In genomic region chr4:95520643-95521032, GRCm38 (mm10) we compare ENCODE assay signal across 25 mouse cellular contexts. TPM values are rescaled to one million over a fixed set of nuclear protein-coding genes. Genes with fewer than 3 reads are reported as not detected.
DNase-seq lines count a peak whose midpoint lies in the region; ATAC-seq lines count a peak whose summit lies in the region.
"Had no signal": no experiment of that assay in that cellular context is flagged by ENCODE, and none has a peak within 500 bp of the region (broad histone marks: within the 10 kb centered on the region; RNA-seq: fewer than 3 reads in every experiment).

No protein-coding gene starts in this region.

- H3K4me2 ChIP-seq in hindbrain, embryonic 12.5 days (replicated peaks) = no peak overlapping the region
- H3K4me2 ChIP-seq in hindbrain, embryonic 14.5 days (replicated peaks) = no peak overlapping the region
- no peak overlapping the region for H3K4me2 ChIP-seq in neural tube, embryonic 11.5 days (ENCODE audit: low read depth)
- H3K4me2 ChIP-seq in neural tube, embryonic 15.5 days = no peak overlapping the region
- H3K4me2 ChIP-seq: forebrain, embryonic 15.5 days; heart, embryonic 12.5 days; heart, embryonic 15.5 days; hindbrain, embryonic 15.5 days had no signal

- H3K4me1 ChIP-seq in hindbrain, embryonic 12.5 days = peaks cover 5% of the 10 kb centered on the region; the same call in 1 of the 2 replicates
- H3K4me1 ChIP-seq in hindbrain, embryonic 14.5 days (replicated peaks; ENCODE audit: control insufficient read depth, insufficient read depth, low read length) = no peaks in the 10 kb centered on the region
- H3K4me1 ChIP-seq in neural tube, embryonic 11.5 days (ENCODE audit: control insufficient read depth, insufficient read depth, low read length) = peaks cover 6% of the 10 kb centered on the region; the same call in 1 of the 2 replicates
- H3K4me1 ChIP-seq in neural tube, embryonic 15.5 days = no peaks in the 10 kb centered on the region
- H3K4me1 ChIP-seq in limb, embryonic 10.5 days = peaks cover 9% of the 10 kb centered on the region
- H3K4me1 ChIP-seq: heart, embryonic 12.5 days; heart, embryonic 15.5 days had no signal

- H3K27ac ChIP-seq in hindbrain, embryonic 12.5 days = 0 out of 2 replicates have a peak overlapping the region, but pooled peaks have one; percentile 1
- no peak overlapping the region for H3K27ac ChIP-seq in hindbrain, embryonic 14.5 days
- H3K27ac ChIP-seq in neural tube, embryonic 11.5 days (ENCODE audit: low read depth, low read length) = peak overlapping the region; percentile 15; the same call in 1 of the 2 replicates
- H3K27ac ChIP-seq in neural tube, embryonic 15.5 days (replicated peaks) = no peak overlapping the region
- no peak overlapping the region for H3K27ac ChIP-seq in limb, embryonic 10.5 days
- H3K27ac ChIP-seq: forebrain, embryonic 10.5 days; forebrain, embryonic 15.5 days; heart, embryonic 15.5 days; hindbrain, embryonic 15.5 days had no signal

- WGBS in hindbrain, embryonic 12.5 days = 45% methylated on average over 2 of the region's 2 CpGs
- 46% methylated on average over 2 of the region's 2 CpGs for WGBS in hindbrain, embryonic 14.5 days
- WGBS in neural tube, embryonic 11.5 days = 30% methylated on average over 2 of the region's 2 CpGs
- 40% methylated on average over 2 of the region's 2 CpGs for WGBS in neural tube, embryonic 15.5 days
- 52% methylated on average over 2 of the region's 2 CpGs for WGBS in limb, embryonic 10.5 days

- peak; percentile 50 for ATAC-seq in hindbrain, embryonic 12.5 days (ENCODE audit: low FRiP score)
- ATAC-seq in hindbrain, embryonic 14.5 days (ENCODE audit: low FRiP score) = no peak
- ATAC-seq in neural tube, embryonic 11.5 days (ENCODE audit: insufficient read depth, low FRiP score, low TSS enrichment) = peak; percentile 58; the same call in 1 of the 2 replicates
- peak; percentile 38; the same call in 1 of the 2 replicates for ATAC-seq in neural tube, embryonic 15.5 days (ENCODE audit: low FRiP score)
- ATAC-seq: activated CD4-positive, CD25-positive, alpha-beta regulatory T cell, adult 4 months; CD4-positive, CD25-positive, alpha-beta regulatory T cell, adult 4 months; inflammation-experienced regulatory T-cells, adult 6 months had no signal

- H3K9me3 ChIP-seq in hindbrain, embryonic 12.5 days (replicated peaks) = no peaks in the 10 kb centered on the region
- H3K9me3 ChIP-seq in hindbrain, embryonic 14.5 days (ENCODE audit: control insufficient read depth, low read length) = no peaks in the 10 kb centered on the region
- H3K9me3 ChIP-seq in neural tube, embryonic 11.5 days (ENCODE audit: control insufficient read depth, low read length) = no peaks in the 10 kb centered on the region
- no peaks in the 10 kb centered on the region for H3K9me3 ChIP-seq in neural tube, embryonic 15.5 days (replicated peaks)
- H3K9me3 ChIP-seq in limb, embryonic 10.5 days (replicated peaks) = no peaks in the 10 kb centered on the region
- H3K9me3 ChIP-seq: forebrain, embryonic 10.5 days; forebrain, embryonic 15.5 days; heart, embryonic 12.5 days; heart, embryonic 15.5 days; hindbrain, embryonic 15.5 days had no signal

- H3K27me3 ChIP-seq in hindbrain, embryonic 12.5 days = no peaks in the 10 kb centered on the region
- H3K27me3 ChIP-seq in hindbrain, embryonic 14.5 days (ENCODE audit: control insufficient read depth, insufficient read depth, low read length) = no peaks in the 10 kb centered on the region
- H3K27me3 ChIP-seq in neural tube, embryonic 11.5 days (ENCODE audit: control insufficient read depth, insufficient read depth, low read length) = no peaks in the 10 kb centered on the region
- H3K27me3 ChIP-seq in neural tube, embryonic 15.5 days (replicated peaks) = no peaks in the 10 kb centered on the region
- H3K27me3 ChIP-seq in limb, embryonic 10.5 days (ENCODE audit: low read depth, poor library complexity, severe bottlenecking) = no peaks in the 10 kb centered on the region
- H3K27me3 ChIP-seq: forebrain, embryonic 15.5 days; heart, embryonic 12.5 days; heart, embryonic 15.5 days; hindbrain, embryonic 15.5 days had no signal

- no peak overlapping the region for H3K9ac ChIP-seq in hindbrain, embryonic 12.5 days
- H3K9ac ChIP-seq in hindbrain, embryonic 14.5 days = no peak overlapping the region
- H3K9ac ChIP-seq in neural tube, embryonic 11.5 days (ENCODE audit: low read length) = no peak overlapping the region
- no peak overlapping the region for H3K9ac ChIP-seq in neural tube, embryonic 15.5 days (replicated peaks)
- H3K9ac ChIP-seq: forebrain, embryonic 15.5 days; heart, embryonic 12.5 days; heart, embryonic 15.5 days; hindbrain, embryonic 15.5 days had no signal

- no peaks in the 10 kb centered on the region for H3K36me3 ChIP-seq in hindbrain, embryonic 12.5 days
- no peaks in the 10 kb centered on the region for H3K36me3 ChIP-seq in hindbrain, embryonic 14.5 days (replicated peaks; ENCODE audit: control insufficient read depth, insufficient read depth)
- H3K36me3 ChIP-seq in neural tube, embryonic 11.5 days (ENCODE audit: control insufficient read depth, insufficient read depth, low read length) = no peaks in the 10 kb centered on the region
- H3K36me3 ChIP-seq in neural tube, embryonic 15.5 days = no peaks in the 10 kb centered on the region
- H3K36me3 ChIP-seq in limb, embryonic 10.5 days = no peaks in the 10 kb centered on the region
- H3K36me3 ChIP-seq: forebrain, embryonic 10.5 days; forebrain, embryonic 15.5 days; heart, embryonic 12.5 days; heart, embryonic 15.5 days; hindbrain, embryonic 15.5 days had no signal

- DNase-seq in hindbrain, embryonic 14.5 days (ENCODE audit: low spot score) = no peak
- no peak for DNase-seq in neural tube, embryonic 11.5 days (ENCODE audit: low spot score)
- DNase-seq in neural tube, embryonic 10.5 days (ENCODE audit: extremely low spot score, low spot score) = no peak
- peak; percentile 23 for DNase-seq in mesoderm, embryonic 11.5 days (ENCODE audit: low read depth, low spot score)
- DNase-seq in cerebellum, adult 8-10 months = no peak
- no peak for DNase-seq in limb, embryonic 10.5 days (ENCODE audit: low spot score)
- DNase-seq: adrenal gland, adult 8-10 months; adrenal gland, postnatal 25 days; cerebellum, adult 11-12 months; cerebellum, adult 9-10 months; cerebellum, postnatal 14 days; gastrocnemius, postnatal 25 days; heart, adult 18-20 months; heart, postnatal 10 days; heart, postnatal 36 days had no signal

- no peak overlapping the region for H3K4me3 ChIP-seq in hindbrain, embryonic 12.5 days
- H3K4me3 ChIP-seq in hindbrain, embryonic 14.5 days (replicated peaks; ENCODE audit: low read length) = no peak overlapping the region
- H3K4me3 ChIP-seq in neural tube, embryonic 11.5 days (ENCODE audit: low read depth, low read length) = no peak overlapping the region
- H3K4me3 ChIP-seq in neural tube, embryonic 15.5 days (replicated peaks) = no peak overlapping the region
- H3K4me3 ChIP-seq in limb, embryonic 10.5 days = no peak overlapping the region
- H3K4me3 ChIP-seq: forebrain, embryonic 10.5 days; forebrain, embryonic 15.5 days; heart, embryonic 12.5 days; heart, embryonic 15.5 days; hindbrain, embryonic 15.5 days had no signal

RNA-seq across cellular contexts. Expression of gene Fggy, which starts 36.7 kb away (rescaled TPM):
- polyA plus RNA-seq in hindbrain, embryonic 12.5 days (2016; fragmentation: Nextera tagmentation; extraction: Ambion mirVana) = 8.7 and 10.2 TPM in 2 replicates
- polyA plus RNA-seq in hindbrain, embryonic 14.5 days (2014; fragmentation: Nextera tagmentation; extraction: Ambion mirVana) = 7.5 and 7.6 TPM in 2 replicates
- polyA plus RNA-seq in neural tube, embryonic 11.5 days (2014; fragmentation: Nextera tagmentation; extraction: Ambion mirVana) = 10.8 and 10.9 TPM in 2 replicates
- 7.0 and 8.5 TPM in 2 replicates for polyA plus RNA-seq in neural tube, embryonic 15.5 days (2015; fragmentation: Nextera tagmentation; extraction: Ambion mirVana)
- polyA plus RNA-seq in limb, embryonic 10.5 days (2016; fragmentation: Nextera tagmentation; extraction: Ambion mirVana) = 8.1 and 8.5 TPM in 2 replicates

Comparison
In these comparisons a context has a peak if more than half of its experiments do, and no peak if none do; other contexts are left out.
1. H3K27ac ChIP-seq: peak in hindbrain, embryonic 12.5 days (single experiment) and neural tube, embryonic 11.5 days (single experiment); none in hindbrain, embryonic 14.5 days (single experiment), neural tube, embryonic 15.5 days (single experiment) and limb, embryonic 10.5 days (single experiment).